Mouse (Mus musculus): ENCODE data around the gene Gm9125. TPM values are rescaled to one million over a fixed set of nuclear protein-coding genes. Genes with fewer than 3 reads are reported as not detected.
"Not testable (repeated sequence)": the region's sequence is repeated elsewhere in the genome, so short reads cannot be mapped to it uniquely, and the experiment has no call there.

The Gm9125 gene
- total RNA-seq (2022) = not detected

GRCm38 (mm10) chr3:94054785-94055184 is at the start of gene Gm9125:
TSS of gene Gm9125 (minus strand) at chr3:94054885.
- DNase-seq (ENCODE audit: low spot score) = not testable (repeated sequence)

- not testable (repeated sequence) for DNase-seq (ENCODE audit: low spot score)
Measured at GRCm38 (mm10) chr3:94072544-94072943, 17.9 kb upstream of the Gm9125 start, which contains the start of gene Gm10697. TSS of gene Gm10697 (minus strand) at chr3:94072644.

- not testable (repeated sequence) for DNase-seq (ENCODE audit: low spot score)
Measured at GRCm38 (mm10) chr3:94049566-94050121, 5.0 kb downstream of the Gm9125 start.

GRCm38 (mm10) chr3:94038241-94038640 is 16.4 kb downstream of the Gm9125 start:
- DNase-seq (ENCODE audit: low spot score) = not testable (repeated sequence)

- not testable (repeated sequence) for DNase-seq (ENCODE audit: low spot score)
Measured at GRCm38 (mm10) chr3:94034400-94034799, 20.3 kb downstream of the Gm9125 start.

Other genes starting within 250 kb of the Gm9125 start
- not detected for gene Tdpoz3, start 228.9 kb downstream of the Gm9125 start, total RNA-seq (2022)
- gene Gm9117, start 111.3 kb downstream of the Gm9125 start, total RNA-seq (2022) = not detected
- gene Tdpoz5, start 93.6 kb downstream of the Gm9125 start, total RNA-seq (2022) = not detected
- not detected for gene Gm10697, start 17.8 kb upstream of the Gm9125 start, total RNA-seq (2022)
- gene Gm10696, start 123.3 kb upstream of the Gm9125 start, total RNA-seq (2022) = not detected
- gene Gm5286, start 141.8 kb upstream of the Gm9125 start, total RNA-seq (2022) = not detected
- gene Gm4778, start 209.2 kb upstream of the Gm9125 start, total RNA-seq (2022) = not detected